ENCODE assay signal across 15 mouse cellular contexts in the genomic region with DNA sequence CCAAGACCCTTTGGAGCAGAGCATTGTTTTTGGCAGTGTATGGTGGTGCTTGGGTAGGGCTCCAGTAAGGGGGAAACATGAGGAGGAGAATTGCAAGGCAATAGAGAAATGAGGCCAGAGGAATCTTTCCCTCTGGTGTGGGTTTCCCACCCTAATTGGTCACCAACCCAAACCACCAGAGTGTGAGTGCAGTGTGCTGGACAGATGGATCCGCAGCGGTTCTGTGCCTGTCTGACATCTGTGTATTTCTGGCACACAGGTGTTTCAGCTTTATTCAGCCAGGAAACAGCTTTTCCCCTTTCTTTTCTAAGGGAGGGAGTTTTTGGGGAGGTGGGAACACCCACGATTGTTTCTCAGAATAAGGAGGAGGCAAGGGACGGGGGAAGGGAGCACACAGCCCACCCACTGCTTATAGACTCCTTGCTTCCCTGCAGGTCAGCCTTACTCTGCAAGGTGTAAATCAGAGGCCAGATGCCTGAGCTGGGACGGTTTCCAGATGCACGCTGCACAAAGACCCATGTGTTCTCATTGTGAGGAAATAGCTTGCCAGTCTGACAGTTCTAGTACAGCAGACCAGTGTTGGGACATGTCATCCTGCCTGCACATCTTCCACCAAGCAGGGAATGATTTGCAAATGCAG.
A peak's percentile ranks its signal among the peaks of the same experiment; 100 is the strongest.
DNase-seq lines count a peak whose midpoint lies in the region; ATAC-seq lines count a peak whose summit lies in the region.
"Had no signal": no experiment of that assay in that cellular context is flagged by ENCODE, and none has a peak within 500 bp of the region (broad histone marks: within the 10 kb centered on the region; RNA-seq: fewer than 3 reads in every experiment).

No protein-coding gene starts in this region.

- no peak overlapping the region for H3K4me2 ChIP-seq in hindbrain, embryonic 11.5 days (replicated peaks; ENCODE audit: low read depth, low read length)
- H3K4me2 ChIP-seq in hindbrain, embryonic 12.5 days (replicated peaks) = no peak overlapping the region
- no peak overlapping the region for H3K4me2 ChIP-seq in hindbrain, embryonic 15.5 days
- H3K4me2 ChIP-seq: heart, embryonic 13.5 days; liver, embryonic 12.5 days had no signal

- no peaks in the 10 kb centered on the region for H3K36me3 ChIP-seq in hindbrain, embryonic 11.5 days (ENCODE audit: control insufficient read depth, insufficient read depth, low read length)
- no peaks in the 10 kb centered on the region for H3K36me3 ChIP-seq in hindbrain, embryonic 12.5 days
- H3K36me3 ChIP-seq in hindbrain, embryonic 15.5 days = no peaks in the 10 kb centered on the region
- H3K36me3 ChIP-seq: heart, embryonic 13.5 days; liver, embryonic 12.5 days had no signal

- no peak overlapping the region for H3K9ac ChIP-seq in hindbrain, embryonic 11.5 days (ENCODE audit: low read depth, low read length)
- H3K9ac ChIP-seq in hindbrain, embryonic 12.5 days = no peak overlapping the region
- H3K9ac ChIP-seq in hindbrain, embryonic 15.5 days = no peak overlapping the region
- H3K9ac ChIP-seq: heart, embryonic 13.5 days; liver, embryonic 12.5 days had no signal

- no peak overlapping the region for H3K27ac ChIP-seq in hindbrain, embryonic 11.5 days (ENCODE audit: low read depth, low read length)
- H3K27ac ChIP-seq in hindbrain, embryonic 12.5 days = no peak overlapping the region
- peak overlapping the region; percentile 46 for H3K27ac ChIP-seq in hindbrain, embryonic 15.5 days (replicated peaks)
- H3K27ac ChIP-seq: heart, embryonic 13.5 days; liver, embryonic 12.5 days had no signal

- 0 out of 2 replicates have a peak, but pooled peaks cover 3% of the 10 kb centered on the region for H3K4me1 ChIP-seq in hindbrain, embryonic 11.5 days (replicated peaks; ENCODE audit: control insufficient read depth, insufficient read depth, low read length)
- peaks cover 22% of the 10 kb centered on the region for H3K4me1 ChIP-seq in hindbrain, embryonic 12.5 days
- peaks cover 18% of the 10 kb centered on the region for H3K4me1 ChIP-seq in hindbrain, embryonic 15.5 days (replicated peaks)

- H3K4me3 ChIP-seq in hindbrain, embryonic 11.5 days (ENCODE audit: low read depth, low read length) = no peak overlapping the region
- H3K4me3 ChIP-seq in hindbrain, embryonic 12.5 days = no peak overlapping the region
- H3K4me3 ChIP-seq in hindbrain, embryonic 15.5 days = no peak overlapping the region
- H3K4me3 ChIP-seq: erythroblast, embryonic 14.5 days; heart, embryonic 13.5 days; liver, embryonic 12.5 days had no signal

- intact Hi-C loops in heart, postnatal 14 days (cut with DNase I) = no loop called here

- no peaks in the 10 kb centered on the region for H3K9me3 ChIP-seq in hindbrain, embryonic 11.5 days (ENCODE audit: control insufficient read depth, low read length)
- H3K9me3 ChIP-seq in hindbrain, embryonic 12.5 days (replicated peaks) = no peaks in the 10 kb centered on the region
- H3K9me3 ChIP-seq in hindbrain, embryonic 15.5 days = no peaks in the 10 kb centered on the region
- H3K9me3 ChIP-seq: heart, embryonic 13.5 days; liver, embryonic 12.5 days had no signal

- ATAC-seq in hindbrain, embryonic 11.5 days (ENCODE audit: low FRiP score) = no peak
- ATAC-seq in hindbrain, embryonic 12.5 days (ENCODE audit: low FRiP score) = no peak
- ATAC-seq in hindbrain, embryonic 15.5 days (ENCODE audit: low FRiP score, low read depth) = peak; percentile 29; the same call in 1 of the 2 replicates

- 48% methylated on average over 6 of the region's 6 CpGs for WGBS in hindbrain, embryonic 11.5 days
- WGBS in hindbrain, embryonic 12.5 days = 46% methylated on average over 6 of the region's 6 CpGs
- WGBS in hindbrain, embryonic 15.5 days = 48% methylated on average over 6 of the region's 6 CpGs

- DNase-seq in hindbrain, embryonic 11.5 days (ENCODE audit: low spot score) = peak; percentile 4
- DNase-seq in embryo, embryonic 10 days (ENCODE audit: low spot score) = peak; percentile 65
- peak; percentile 47 for DNase-seq in neural tube, embryonic 10.5 days (ENCODE audit: extremely low spot score, low spot score)
- DNase-seq in heart, postnatal 14 days = no peak
- no peak for DNase-seq in thymus, postnatal 4 days
- DNase-seq in cerebellum, adult 11-12 months = no peak
- DNase-seq: B cell, adult 2 months; gastrocnemius, postnatal 10 days; kidney, adult 2 months; lung, postnatal 4 days had no signal

- no peaks in the 10 kb centered on the region for H3K27me3 ChIP-seq in hindbrain, embryonic 11.5 days (ENCODE audit: control insufficient read depth, insufficient read depth, low read length)
- H3K27me3 ChIP-seq in hindbrain, embryonic 12.5 days = 0 out of 2 replicates have a peak, but pooled peaks cover under 1% of the 10 kb centered on the region
- no peaks in the 10 kb centered on the region for H3K27me3 ChIP-seq in hindbrain, embryonic 15.5 days
- H3K27me3 ChIP-seq: heart, embryonic 13.5 days; liver, embryonic 12.5 days had no signal

Comparison
In these comparisons a context has a peak if more than half of its experiments do, and no peak if none do; other contexts are left out.
1. DNase-seq: peak in hindbrain, embryonic 11.5 days (single experiment), embryo, embryonic 10 days (single experiment) and neural tube, embryonic 10.5 days (single experiment); none in heart, postnatal 14 days (0 of 2), thymus, postnatal 4 days (single experiment) and cerebellum, adult 11-12 months (single experiment).